Mouse (Mus musculus) intestine, embryonic 15.5 days (tissue): ENCODE data around the gene Prrt4. TPM values are rescaled to one million over a fixed set of nuclear protein-coding genes. Genes with fewer than 3 reads are reported as not detected.
A peak's percentile ranks its signal among the peaks of the same experiment; 100 is the strongest.
"Not testable (repeated sequence)": the region's sequence is repeated elsewhere in the genome, so short reads cannot be mapped to it uniquely, and the experiment has no call there.

ENCODE experiments used
- ATAC-seq: fragments of 200-750 bp; cut with Nextera tagmentation; 2 replicates; pipeline ENCODE4 v1.8.0; 2017; ENCODE audit warnings: moderate TSS enrichment, moderate library complexity
- H3K27ac ChIP-seq: fragments of 300-500 bp; sonication (generic); 2 replicates; pipeline ENCODE4 v1.5.1; 2015; ENCODE audit warnings: mild to moderate bottlenecking, inconsistent platforms
- H3K27me3 ChIP-seq: fragments of 300-500 bp; sonication (generic); replicated peaks from 2 replicates; pipeline ENCODE4 v1.6.1; 2015; ENCODE audit warnings: inconsistent platforms
- H3K36me3 ChIP-seq: fragments of 300-500 bp; sonication (generic); 2 replicates; pipeline ENCODE4 v1.6.1; 2015; ENCODE audit warnings: inconsistent platforms
- H3K4me1 ChIP-seq: fragments of 300-500 bp; sonication (generic); replicated peaks from 2 replicates; pipeline ENCODE4 v1.6.1; 2015; ENCODE audit warnings: inconsistent platforms
- H3K4me2 ChIP-seq: fragments of 300-500 bp; sonication (generic); replicated peaks from 2 replicates; pipeline ENCODE4 v1.6.1; 2015; ENCODE audit warnings: mild to moderate bottlenecking, inconsistent platforms
- H3K4me3 ChIP-seq: fragments of 300-500 bp; sonication (generic); replicated peaks from 2 replicates; pipeline ENCODE4 v1.5.1; 2015; ENCODE audit warnings: inconsistent platforms
- H3K9ac ChIP-seq: fragments of 300-500 bp; sonication (generic); 2 replicates; pipeline ENCODE4 v1.6.1; 2015; ENCODE audit warnings: inconsistent platforms
- H3K9me3 ChIP-seq: fragments of 300-500 bp; sonication (generic); 2 replicates; pipeline ENCODE4 v1.6.1; 2016; ENCODE audit warnings: inconsistent platforms
- WGBS: fragments of 180-500 bp; shearing (Covaris S2); methylation state at CpG from one replicate; pipeline ENCODE4 v1.1.7; 2015; 5-methylcytosine and 5-hydroxymethylcytosine counted together
- polyA plus RNA-seq: library from polyadenylated mRNA; unstranded; fragments of >200 nt; fragmentation: Nextera tagmentation; extraction: Ambion mirVana; gene quantifications from 2 replicates; pipeline ENCODE4 v1.2.1, GENCODE M21; 2015

Prrt4 gene
- polyA plus RNA-seq: 0.40 and 0.50 TPM in 2 replicates

DNA sequence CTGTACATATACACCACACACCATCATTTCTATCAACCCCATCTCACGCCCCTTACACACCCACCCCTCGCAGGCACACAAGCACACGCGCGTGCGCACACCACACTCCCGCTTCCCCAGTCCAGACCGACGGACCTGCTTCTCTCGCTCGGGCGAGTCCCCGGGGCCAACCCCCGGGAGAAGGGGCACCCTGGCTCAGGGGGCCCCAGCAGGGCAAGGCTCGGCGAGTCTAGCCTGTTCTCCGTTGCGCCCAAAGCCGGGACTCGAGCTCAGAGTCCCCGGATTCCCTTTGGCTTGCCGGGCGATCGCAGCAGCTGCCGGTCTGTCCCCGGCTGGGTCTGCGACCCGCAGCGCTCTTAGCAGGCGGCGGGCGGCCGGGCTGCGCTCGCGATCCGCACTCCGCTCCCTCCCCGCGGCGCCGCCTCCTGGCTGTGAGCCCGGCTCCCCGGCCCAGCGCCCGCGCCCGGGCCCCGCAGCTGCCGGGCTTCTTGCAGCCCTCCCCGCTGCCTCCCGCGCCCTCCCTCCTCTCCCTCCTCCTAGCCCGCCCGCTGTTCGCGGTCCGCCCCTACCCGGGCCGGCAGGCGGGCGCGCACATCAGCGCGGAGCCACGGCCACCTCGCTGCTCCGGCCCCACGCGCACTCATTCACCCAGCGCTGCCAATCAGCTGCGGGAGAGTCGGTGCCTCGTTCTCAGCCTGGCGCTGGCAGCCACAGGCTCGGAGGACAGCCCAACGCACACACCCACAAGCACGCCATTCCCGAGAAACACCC is at the start of gene Prrt4:
Gene Prrt4, minus strand, starts transcription at position 697 of the 771 bp plus-strand sequence.
- under 1% methylated on average over 65 of the region's 79 CpGs for WGBS
- Histone ChIP-seq H3K27ac (no peak within 1 kb of the TSS), H3K27me3 (peaks cover 28% of the 10 kb centered on the region), H3K9ac (peak within 1 kb of the TSS; percentile 56), H3K36me3 (no peaks in the 10 kb centered on the region), H3K4me1 (no peaks in the 10 kb centered on the region), H3K4me3 (peak within 1 kb of the TSS; percentile 61), H3K4me2 (peak within 1 kb of the TSS; percentile 97), H3K9me3 (no peaks in the 10 kb centered on the region)
- peak; percentile 85 for ATAC-seq

DNA sequence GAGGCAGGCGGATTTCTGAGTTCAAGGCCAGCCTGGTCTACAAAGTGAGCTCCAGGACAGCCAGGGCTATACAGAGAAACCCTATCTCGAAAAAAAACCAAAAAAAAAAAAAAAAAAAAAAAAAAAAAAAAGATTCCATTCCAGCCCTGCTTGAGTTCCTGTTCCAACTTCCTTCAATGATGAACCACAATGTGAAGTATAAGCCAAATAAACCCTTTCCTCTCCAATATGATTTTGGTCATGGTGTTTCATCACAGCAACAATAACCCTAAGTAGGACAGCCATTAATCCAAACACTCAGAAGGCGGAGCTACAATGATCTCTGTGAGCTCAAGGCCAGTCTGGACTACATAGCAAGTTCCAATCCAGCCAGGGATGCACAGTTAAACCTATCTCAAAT is 38.3 kb upstream of the Prrt4 start:
- H3K4me2 ChIP-seq, H3K27ac ChIP-seq, H3K36me3 ChIP-seq, H3K4me3 ChIP-seq, H3K9me3 ChIP-seq, H3K27me3 ChIP-seq, H3K9ac ChIP-seq, ATAC-seq: not testable (repeated sequence)
- peaks cover 21% of the 10 kb centered on the region for H3K4me1 ChIP-seq
- 87% methylated on average over 3 of the region's 3 CpGs for WGBS

DNA sequence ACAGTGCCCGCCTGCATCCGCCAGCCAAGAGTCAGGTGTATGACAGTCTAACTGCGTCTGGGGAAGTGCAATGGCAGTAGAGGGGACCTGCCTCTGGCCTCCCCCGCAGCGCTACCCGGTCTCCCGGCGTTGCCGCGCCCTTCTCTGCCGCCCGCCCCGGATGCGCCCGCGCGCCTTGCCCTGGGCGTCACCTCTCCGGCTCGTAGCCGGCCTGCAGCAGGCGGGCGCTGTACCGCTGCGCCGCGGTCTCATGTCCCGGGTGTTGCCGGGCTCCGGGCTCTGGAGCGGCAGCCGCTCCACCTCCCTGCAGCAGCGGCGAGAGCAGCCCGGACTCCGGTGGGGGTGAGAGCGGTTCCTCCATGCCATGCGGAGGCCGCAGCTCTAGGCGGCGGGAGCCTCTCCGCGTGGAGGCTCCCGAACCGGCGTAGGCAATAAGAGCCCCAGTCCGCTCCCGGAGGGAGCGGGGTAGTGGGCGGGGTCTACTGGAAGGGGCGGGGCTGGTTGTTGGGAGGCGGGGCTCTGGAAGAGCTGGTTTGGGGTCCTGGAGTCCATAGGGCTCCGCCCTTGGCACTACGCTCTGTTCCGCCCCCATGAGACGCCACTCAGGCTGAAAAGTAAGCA is 36.6 kb upstream of the Prrt4 start, which contains the start of gene Impdh1:
Gene Impdh1, minus strand, starts transcription at position 484 of the 621 bp plus-strand sequence.
- Histone ChIP-seq H3K9ac (peak within 1 kb of the TSS; percentile 64), H3K27me3 (no peaks in the 10 kb centered on the region), H3K4me2 (peak within 1 kb of the TSS; percentile 98), H3K4me1 (peaks cover 31% of the 10 kb centered on the region), H3K4me3 (peak within 1 kb of the TSS; percentile 69), H3K36me3 (no peaks in the 10 kb centered on the region), H3K27ac (peak within 1 kb of the TSS; percentile 52; the same call in 1 of the 2 replicates), H3K9me3 (no peaks in the 10 kb centered on the region)
- WGBS: under 1% methylated on average over 56 of the region's 56 CpGs
- peak; percentile 87 for ATAC-seq

DNA sequence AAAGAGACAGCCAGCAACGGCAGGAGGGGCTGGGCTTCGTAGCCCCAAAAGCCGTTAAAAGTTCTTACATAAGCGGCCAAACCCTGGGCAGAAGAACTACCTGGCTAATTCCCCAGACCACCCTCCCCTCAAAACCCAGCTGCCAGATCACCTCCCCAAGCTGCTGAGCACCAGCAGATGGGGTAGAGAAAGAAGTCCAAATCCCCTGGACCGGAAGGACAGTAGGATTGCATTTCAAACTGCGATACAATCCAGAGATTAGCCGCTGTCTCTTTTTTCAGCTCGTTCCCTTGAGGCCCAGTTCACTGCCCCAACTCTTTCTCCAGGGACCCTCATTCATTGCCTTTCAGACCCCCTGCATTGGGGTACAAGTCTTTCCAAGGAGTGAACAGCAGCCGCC is 35.8 kb upstream of the Prrt4 start:
- no peaks in the 10 kb centered on the region for H3K27me3 ChIP-seq
- peak overlapping the region; percentile 69 for H3K4me3 ChIP-seq
- H3K4me2 ChIP-seq: peak overlapping the region; percentile 98
- no peak for ATAC-seq
- H3K27ac ChIP-seq: no peak overlapping the region
- H3K4me1 ChIP-seq: peaks cover 32% of the 10 kb centered on the region
- WGBS: 25% methylated on average over 9 of the region's 9 CpGs
- no peaks in the 10 kb centered on the region for H3K36me3 ChIP-seq
- H3K9ac ChIP-seq: peak overlapping the region; percentile 64; the same call in 1 of the 2 replicates
- no peaks in the 10 kb centered on the region for H3K9me3 ChIP-seq

DNA sequence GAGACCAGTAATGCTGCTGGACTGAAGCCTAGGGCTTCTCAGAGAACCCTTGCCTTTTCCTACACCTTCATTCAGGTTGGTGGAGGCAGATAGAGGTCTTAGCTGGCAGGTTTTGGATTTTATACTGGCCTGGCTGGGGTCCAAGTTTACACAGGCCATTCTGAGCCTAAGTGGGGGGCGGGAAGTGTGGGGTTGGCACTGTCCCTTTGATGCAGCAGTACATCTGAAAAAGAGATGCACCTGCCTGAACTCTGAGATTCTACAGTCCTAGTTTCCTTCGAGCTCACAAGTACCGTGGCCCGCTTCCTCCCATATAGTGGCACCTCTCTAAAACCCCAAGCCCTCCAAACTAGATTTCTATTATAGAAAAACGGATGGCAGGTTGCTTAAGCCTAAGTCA is 35.4 kb upstream of the Prrt4 start:
- ATAC-seq: no peak
- no peak overlapping the region for H3K9ac ChIP-seq
- no peak overlapping the region for H3K27ac ChIP-seq
- H3K4me2 ChIP-seq: peak overlapping the region; percentile 98
- H3K4me3 ChIP-seq: no peak overlapping the region
- H3K36me3 ChIP-seq: no peaks in the 10 kb centered on the region
- H3K4me1 ChIP-seq: peaks cover 32% of the 10 kb centered on the region
- no peaks in the 10 kb centered on the region for H3K27me3 ChIP-seq
- 55% methylated on average over 5 of the region's 5 CpGs for WGBS
- no peaks in the 10 kb centered on the region for H3K9me3 ChIP-seq

DNA sequence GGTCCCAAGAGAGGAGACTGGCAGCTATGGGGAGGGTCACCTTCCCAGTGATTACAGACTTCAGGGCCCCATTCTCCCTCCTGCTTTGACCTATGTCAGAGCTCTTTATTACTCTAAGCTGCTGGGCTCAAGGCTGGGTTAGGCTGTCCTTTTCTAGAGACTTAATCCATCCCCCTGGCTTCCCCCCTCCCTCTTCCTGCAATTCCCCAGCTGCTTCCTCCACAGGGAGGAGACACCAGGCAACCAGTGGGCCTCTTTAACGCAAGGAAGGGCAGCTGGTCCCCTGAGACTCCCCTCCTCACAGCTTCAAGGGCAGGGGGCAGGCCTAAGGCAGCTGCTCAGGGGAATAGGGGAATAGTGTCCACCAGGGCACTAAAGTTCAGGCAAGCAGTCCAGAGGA is 34.9 kb upstream of the Prrt4 start:
- ATAC-seq: no peak
- H3K4me1 ChIP-seq: peaks cover 32% of the 10 kb centered on the region
- no peak overlapping the region for H3K9ac ChIP-seq
- H3K9me3 ChIP-seq: no peaks in the 10 kb centered on the region
- no peaks in the 10 kb centered on the region for H3K27me3 ChIP-seq
- 25% methylated on average over 1 of the region's 1 CpGs for WGBS
- no peaks in the 10 kb centered on the region for H3K36me3 ChIP-seq
- H3K27ac ChIP-seq: no peak overlapping the region
- H3K4me3 ChIP-seq: no peak overlapping the region
- peak overlapping the region; percentile 98 for H3K4me2 ChIP-seq

DNA sequence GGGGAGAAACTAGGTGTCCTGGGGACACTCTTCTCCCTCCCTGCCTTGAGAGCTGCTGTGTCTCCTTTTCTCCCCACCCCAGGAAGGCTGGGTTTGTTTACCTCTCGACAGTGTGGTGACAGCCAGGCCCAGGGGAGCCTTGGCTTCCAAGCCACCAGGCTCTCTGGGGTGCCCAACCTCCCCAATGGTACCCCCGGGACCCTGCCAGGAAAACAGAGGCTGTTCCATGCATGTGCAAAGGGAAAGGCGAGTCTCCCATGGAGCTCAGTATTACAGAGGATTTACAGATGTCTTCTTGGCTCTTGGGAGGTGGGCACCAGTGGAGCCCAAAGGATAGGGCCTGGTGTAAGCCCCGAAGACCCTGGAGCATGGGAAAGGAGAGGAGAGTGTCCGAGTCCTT is 34.1 kb upstream of the Prrt4 start:
- H3K4me2 ChIP-seq: no peak overlapping the region
- no peak for ATAC-seq

DNA sequence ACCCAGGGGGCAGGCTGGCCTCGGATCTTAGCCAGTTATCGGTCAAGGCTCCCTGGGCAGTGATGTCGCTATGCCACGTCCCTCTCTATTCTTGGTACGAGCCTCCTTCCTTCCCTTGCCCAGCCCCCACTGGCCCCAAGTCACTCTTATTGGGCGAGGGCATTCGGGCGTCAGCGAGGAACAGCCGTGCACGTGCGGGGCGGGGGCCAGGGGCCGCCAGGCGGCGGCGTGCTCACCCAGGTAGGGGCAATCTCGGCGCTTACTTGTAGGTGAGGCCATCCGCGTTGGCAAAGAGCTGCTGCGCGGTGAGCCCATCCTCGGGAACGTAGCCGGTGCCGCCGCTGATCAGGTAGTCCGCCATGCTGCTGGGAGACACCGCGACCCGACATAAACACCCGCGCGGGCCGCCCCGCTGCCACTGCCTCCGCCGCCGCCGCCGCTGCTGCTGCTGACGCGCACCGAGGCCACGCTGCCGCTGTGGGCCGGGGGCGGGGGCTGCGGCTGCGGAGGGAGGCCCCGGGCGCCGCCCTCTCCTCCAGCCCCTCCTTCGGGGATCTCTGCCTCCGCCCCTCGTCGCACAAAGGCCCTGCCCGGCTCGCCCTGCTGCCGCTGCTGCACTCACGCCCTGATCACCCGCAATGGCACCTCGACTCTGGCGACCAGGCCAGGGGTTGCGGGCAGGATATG is 32.6 kb upstream of the Prrt4 start:
- peak overlapping the region; percentile 77 for H3K4me3 ChIP-seq
- WGBS: 0% methylated on average over 66 of the region's 66 CpGs
- peak overlapping the region; percentile 93 for H3K4me2 ChIP-seq
- H3K9me3 ChIP-seq: no peaks in the 10 kb centered on the region
- no peaks in the 10 kb centered on the region for H3K27me3 ChIP-seq
- H3K4me1 ChIP-seq: peaks cover 32% of the 10 kb centered on the region
- H3K27ac ChIP-seq: peak overlapping the region; percentile 70
- no peaks in the 10 kb centered on the region for H3K36me3 ChIP-seq
- H3K9ac ChIP-seq: peak overlapping the region; percentile 78
- peak; percentile 89 for ATAC-seq

More for the DNA sequence above, 34.1 kb upstream of the Prrt4 start:
- 69% methylated on average over 5 of the region's 5 CpGs for WGBS
- peaks cover 32% of the 10 kb centered on the region for H3K4me1 ChIP-seq
- no peak overlapping the region for H3K4me3 ChIP-seq
- no peak overlapping the region for H3K9ac ChIP-seq
- no peaks in the 10 kb centered on the region for H3K9me3 ChIP-seq
- no peaks in the 10 kb centered on the region for H3K36me3 ChIP-seq
- no peak overlapping the region for H3K27ac ChIP-seq
- no peaks in the 10 kb centered on the region for H3K27me3 ChIP-seq

DNA sequence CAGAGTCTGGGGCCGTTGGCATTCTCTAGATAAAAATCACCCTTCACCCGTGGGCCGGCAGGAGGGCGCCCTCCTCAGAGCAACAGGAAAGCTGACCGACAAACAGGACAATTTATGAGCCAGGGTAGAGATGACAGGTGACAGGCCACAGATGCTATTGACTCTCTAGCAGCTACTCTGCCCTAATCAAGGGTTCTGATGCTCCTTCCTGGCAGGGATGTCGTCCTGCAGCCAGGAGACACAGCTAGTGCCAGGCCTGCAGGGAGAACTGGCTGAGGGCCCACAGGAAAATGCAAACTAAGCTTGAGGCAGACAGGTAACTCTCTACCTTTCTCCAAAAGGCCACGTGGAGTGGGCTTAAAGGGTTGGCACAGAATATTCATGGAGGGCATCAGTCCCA is 31.8 kb upstream of the Prrt4 start:
- Histone ChIP-seq H3K27ac (no peak overlapping the region), H3K9me3 (no peaks in the 10 kb centered on the region), H3K27me3 (no peaks in the 10 kb centered on the region), H3K36me3 (no peaks in the 10 kb centered on the region), H3K4me2 (peak overlapping the region; percentile 93), H3K4me1 (peaks cover 32% of the 10 kb centered on the region), H3K4me3 (peak overlapping the region; percentile 77), H3K9ac (peak overlapping the region; percentile 78)
- 24% methylated on average over 7 of the region's 7 CpGs for WGBS
- ATAC-seq: no peak

DNA sequence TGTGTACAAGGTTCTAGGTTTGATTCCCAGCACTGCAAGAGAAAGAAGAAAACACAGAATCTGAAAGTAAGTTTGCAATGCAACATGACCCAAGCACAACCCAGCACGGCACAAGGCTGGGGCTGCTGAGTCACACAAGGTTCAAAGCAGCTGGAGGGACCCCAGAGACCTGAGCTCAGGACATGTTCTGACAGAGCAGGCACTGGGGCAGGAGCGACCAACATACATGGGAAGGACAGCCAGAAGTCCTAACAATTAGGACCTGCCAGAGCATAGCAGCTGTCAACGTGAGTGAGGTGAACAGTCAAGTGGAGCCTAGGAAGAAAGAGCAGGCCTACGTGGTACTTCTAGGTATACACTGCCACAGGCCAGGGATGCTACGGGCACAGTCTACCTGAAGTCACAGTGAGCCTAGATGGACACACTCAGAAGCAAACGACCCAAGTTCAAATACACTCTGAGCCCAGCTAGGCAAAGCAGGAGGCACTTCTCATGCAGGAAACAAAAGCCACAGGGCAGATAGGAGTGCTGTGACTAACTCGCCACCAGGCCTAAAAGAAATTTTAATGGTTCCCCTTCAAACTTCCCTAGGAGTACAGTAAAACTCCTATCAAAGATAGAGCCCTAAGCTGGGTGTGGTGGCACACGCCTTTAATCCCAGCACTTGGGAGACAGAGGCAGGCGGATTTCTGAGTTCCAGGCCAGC is 31.0 kb upstream of the Prrt4 start:
- no peaks in the 10 kb centered on the region for H3K9me3 ChIP-seq

DNA sequence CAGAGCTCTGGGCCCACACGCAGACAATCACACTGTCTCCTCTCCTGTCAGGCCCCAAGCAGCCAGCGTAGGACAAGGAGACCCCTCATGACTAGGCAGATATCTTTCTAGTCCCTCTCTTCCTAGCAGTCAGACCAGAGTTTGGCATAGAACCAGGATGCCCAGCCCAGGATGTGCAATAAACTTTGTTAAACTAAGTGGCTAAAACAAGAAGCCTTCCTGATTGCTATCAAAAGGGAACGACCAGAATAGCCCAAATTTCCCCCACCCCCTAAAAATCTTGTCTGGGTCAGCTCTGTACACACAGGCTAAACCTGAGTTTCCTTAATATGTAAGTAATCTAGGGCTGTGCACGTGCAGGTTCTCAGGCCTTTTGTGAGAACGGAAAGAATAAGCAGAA is 28.8 kb upstream of the Prrt4 start:
- Histone ChIP-seq H3K9ac (no peak overlapping the region), H3K27me3 (no peaks in the 10 kb centered on the region), H3K36me3 (peaks cover 14% of the 10 kb centered on the region), H3K27ac (no peak overlapping the region), H3K4me1 (peaks cover 13% of the 10 kb centered on the region; the same call in 1 of the 2 replicates), H3K4me3 (no peak overlapping the region), H3K4me2 (no peak overlapping the region), H3K9me3 (no peaks in the 10 kb centered on the region)
- 79% methylated on average over 5 of the region's 5 CpGs for WGBS
- ATAC-seq: no peak

More for the DNA sequence above, 31.0 kb upstream of the Prrt4 start:
- H3K27me3 ChIP-seq: no peaks in the 10 kb centered on the region
- ATAC-seq: no peak
- H3K36me3 ChIP-seq: no peaks in the 10 kb centered on the region
- no peak overlapping the region for H3K27ac ChIP-seq
- no peak overlapping the region for H3K9ac ChIP-seq
- WGBS: 75% methylated on average over 9 of the region's 9 CpGs
- peaks cover 29% of the 10 kb centered on the region for H3K4me1 ChIP-seq
- H3K4me3 ChIP-seq: no peak overlapping the region
- no peak overlapping the region for H3K4me2 ChIP-seq

DNA sequence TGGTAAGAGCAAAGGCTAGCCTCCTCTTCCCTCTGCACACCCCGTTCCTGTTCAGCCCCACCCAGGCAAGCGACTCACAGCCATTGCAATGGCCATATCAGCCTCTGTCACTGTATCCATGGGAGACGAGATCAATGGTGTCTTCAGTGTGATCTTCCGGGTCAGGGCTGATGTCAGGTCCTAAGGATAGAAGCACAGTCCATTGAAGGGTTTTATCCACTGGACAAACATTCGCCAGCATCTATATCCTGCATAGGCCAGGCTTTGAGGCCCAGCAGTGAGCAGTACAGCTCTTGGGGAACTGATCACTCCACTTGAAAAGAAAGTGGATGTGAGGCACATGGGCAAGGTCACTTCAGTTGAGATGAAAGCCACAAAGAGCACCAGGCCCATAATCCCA is 27.6 kb upstream of the Prrt4 start:
- H3K27ac ChIP-seq: no peak overlapping the region
- no peak overlapping the region for H3K9ac ChIP-seq
- H3K36me3 ChIP-seq: peaks cover 14% of the 10 kb centered on the region
- WGBS: 83% methylated on average over 5 of the region's 5 CpGs
- H3K27me3 ChIP-seq: no peaks in the 10 kb centered on the region
- no peak overlapping the region for H3K4me3 ChIP-seq
- peaks cover 5% of the 10 kb centered on the region; the same call in 1 of the 2 replicates for H3K4me1 ChIP-seq
- ATAC-seq: no peak
- no peak overlapping the region for H3K4me2 ChIP-seq
- no peaks in the 10 kb centered on the region for H3K9me3 ChIP-seq
